Mouse (Mus musculus) ES-E14 (cell line): Measurements from ENCODE around the gene Sim2.

Source experiments
- HCFC1 ChIP-seq: IDR thresholded peaks from 2 replicates; pipeline ENCODE4 v1.6.1; 2012; ENCODE audit warnings: low read length, inconsistent platforms, borderline replicate concordance; ENCODE audit not compliant: insufficient read depth
- MAFK ChIP-seq: IDR thresholded peaks from 2 replicates; pipeline ENCODE4 v1.6.1; 2014; ENCODE audit warnings: mild to moderate bottlenecking, low read depth, low read length, inconsistent platforms; ENCODE audit not compliant: insufficient read depth

DNA sequence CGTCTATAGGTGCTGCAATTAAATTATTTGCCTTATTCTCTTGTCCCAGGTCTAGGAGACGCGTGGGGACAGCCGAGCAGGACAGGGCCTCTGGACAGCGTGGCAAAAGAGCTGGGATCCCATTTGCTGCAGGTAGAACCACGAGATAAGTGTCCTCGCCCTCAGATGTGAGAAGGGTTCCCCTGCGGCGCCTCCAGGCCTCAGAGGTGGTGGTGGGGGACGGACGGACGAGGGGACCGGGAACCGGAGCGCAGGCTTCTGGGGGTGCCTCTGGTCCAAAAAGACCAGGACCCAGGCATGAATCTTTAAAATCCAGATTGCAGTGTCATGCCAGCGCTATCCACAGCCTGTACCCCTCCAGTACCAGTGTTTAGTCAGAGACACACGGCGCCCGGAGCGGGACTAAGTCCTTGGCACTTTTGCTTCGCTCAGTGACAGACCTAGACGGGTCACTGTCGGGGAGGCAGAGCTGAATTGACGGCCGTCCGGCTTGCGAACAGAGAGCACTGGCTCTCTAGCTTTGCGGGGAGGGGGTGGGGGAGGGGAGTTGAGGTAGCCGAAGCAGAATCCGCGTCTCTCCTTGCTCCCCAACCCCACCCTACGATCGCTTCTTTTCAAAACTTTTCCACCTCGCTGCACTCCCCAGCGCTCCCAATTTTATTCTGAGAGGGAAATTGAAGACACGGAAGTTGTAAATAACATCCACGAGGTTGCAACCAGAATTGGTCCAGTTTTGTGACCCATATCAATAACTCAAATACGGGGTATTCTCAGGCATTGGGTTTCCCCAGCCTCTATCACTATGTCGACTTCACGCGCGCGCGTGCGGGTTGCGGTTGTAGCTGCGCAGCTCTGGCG is 9.7 kb downstream of the Sim2 start:
- TF ChIP-seq MAFK: no peak
- TF ChIP-seq HCFC1: no peak
